Mouse (Mus musculus) thymus, postnatal 36 days (tissue): ENCODE results near the gene Pxk.

Source experiments
- DNase-seq, 2 experiments: peaks; one replicate each; pipeline ENCODE4 v3.0.0; 2022; ENCODE audit warnings: mixed read lengths in 2 of 2

Pxk gene

DNA sequence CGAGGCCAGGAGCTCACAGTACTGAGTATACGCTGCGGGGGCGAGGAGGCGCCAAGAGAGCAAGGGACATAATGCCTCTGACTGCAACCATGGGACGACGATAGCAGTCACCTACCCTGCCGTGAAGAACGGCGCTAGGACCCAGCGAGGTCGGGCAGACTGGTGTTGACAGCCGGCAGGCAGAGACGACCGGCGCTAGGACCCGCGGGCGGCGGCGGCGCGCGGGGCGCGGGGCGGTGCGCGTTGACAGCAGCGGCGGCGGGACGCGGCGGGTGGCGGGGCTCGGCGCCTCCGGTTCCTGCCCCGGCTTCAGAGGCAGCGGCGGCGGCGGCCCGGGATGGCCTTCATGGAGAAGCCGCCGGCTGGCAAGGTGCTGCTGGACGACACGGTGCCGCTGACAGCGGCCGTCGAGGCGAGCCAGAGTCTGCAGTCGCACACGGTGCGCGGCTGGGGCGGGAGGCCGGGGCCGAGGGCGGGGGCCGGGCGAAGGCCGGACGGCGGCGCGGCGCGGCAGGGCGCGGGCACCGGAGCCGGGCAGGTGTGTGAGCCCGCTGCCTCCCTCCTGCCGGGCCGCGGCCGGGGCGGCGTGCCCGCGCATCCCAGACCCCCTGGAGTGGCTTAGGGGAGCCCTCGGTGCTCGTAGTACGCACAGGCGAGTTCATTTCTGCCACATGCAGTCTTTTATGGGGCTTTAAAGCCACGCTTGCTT, at the start of gene Pxk:
Pxk (plus strand) TSS at position 234 of the 709 bp plus-strand sequence.
- DNase-seq, result peak; percentile 93 to 94

DNA sequence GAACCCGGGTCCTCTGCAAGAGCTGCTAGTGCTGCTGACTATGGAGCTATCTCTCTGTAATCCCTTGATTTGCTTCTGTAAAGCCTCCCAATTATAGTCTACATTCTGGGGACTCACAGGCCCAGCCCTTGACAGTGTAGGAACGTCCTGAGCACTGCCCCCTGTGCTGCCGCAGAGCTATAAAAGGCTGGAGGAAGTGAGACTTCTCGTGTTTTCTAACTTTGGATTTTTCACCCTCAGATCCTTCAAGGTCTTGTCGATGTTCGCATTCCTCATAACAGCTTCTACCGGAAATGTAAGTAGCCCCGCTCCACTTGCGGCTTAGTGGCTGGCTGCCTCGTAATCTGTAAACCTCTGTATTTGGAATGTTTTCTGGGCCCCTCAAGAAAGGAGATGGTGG, 48.7 kb upstream of the Pxk start:
- DNase-seq, result no peak

DNA sequence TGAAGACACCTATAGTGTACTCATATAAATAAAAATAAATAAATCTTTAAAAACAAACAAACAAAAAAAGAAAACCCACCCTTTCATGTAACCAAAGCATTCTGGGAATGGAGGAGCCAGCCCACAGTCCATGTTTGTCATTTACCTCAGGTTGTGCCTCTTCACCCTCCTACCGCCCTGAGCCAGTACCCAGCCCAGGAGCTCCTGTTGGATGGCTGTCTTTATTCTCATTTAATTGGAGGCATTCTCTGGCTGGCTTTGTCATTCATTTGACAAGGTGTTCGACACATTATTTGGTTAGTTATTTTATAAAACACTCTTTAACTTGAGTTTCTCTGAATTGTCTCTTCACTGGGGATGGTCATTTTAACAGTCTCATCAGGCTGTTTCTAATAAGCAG, 46.1 kb upstream of the Pxk start:
- DNase-seq, result no peak

DNA sequence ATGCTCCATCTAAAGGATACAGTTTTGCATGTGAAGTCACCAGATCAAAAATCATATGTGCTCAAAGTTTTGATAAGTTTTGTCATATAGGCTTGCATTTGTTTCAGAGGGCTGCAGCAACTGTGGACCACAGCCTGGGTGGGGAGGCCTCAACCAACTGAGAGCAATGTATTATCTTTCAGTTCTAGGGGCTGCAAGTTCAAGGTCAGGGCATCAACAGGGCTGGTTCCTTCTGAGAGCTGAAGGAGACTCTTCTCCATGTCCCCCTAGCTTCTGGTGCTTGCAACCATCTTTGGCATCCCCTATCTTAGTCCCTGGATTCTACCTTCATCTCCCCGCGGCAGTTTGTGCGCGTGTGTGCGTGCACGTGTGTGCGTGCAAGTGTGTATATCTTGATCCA, 45.4 kb upstream of the Pxk start:
- no peak for DNase-seq

DNA sequence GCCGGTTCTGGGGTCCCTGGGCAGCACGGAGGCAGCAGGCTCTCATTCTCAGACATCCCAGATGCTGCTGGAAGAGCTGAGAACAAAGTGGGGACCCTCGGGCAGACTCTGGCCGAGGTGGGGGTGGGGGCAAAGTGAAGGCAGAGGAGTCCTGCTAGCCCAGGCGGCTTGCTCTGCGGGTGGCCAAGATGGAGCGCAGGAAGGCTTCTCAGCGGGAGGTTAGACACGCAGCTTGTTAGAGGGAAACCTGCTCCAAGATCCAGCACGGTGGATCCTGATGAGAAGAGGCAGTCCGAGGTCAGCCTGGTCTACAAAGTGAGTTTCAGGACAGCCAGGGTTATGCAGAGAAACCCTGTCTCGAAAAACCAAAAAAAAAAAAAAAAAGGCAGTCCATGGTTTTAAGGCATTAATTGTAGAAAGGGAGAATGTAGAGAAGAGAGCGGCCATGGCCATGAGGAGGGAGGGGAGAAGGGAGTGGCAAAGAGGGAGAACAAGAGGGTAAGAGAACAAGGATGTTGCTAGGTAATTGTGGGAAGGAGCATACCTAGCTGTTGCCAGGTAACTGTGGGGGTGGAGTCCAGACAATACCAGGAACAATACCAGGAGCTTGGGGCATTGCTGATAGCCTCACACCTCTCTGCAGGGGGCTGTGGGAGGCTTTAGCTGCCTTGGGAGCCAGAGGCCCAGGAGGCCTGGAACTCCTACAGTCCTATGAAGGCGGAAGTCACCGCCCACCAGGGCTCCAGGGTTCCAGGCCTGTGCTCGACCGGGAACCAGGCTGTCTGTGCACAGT, 43.5 kb upstream of the Pxk start:
- no peak for DNase-seq

DNA sequence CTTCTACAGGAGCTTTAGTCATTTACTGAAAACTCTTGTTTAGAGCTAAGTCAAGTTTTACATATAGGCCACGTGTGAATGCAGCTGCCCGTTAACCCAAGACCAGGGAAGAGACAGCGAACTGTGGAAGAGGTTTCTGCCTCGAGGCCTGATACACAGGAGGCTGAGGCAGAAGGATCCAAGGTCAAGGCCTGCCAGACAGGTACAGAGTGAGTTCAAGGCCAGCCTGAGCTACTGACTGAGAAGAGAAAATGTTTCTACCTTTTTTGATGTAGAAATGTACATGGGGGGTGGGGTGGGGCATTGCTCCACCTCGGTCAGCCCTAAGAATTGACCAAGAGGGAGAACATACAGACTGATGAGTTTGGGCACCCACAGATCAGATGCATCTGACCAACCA, 41.9 kb upstream of the Pxk start:
- no peak for DNase-seq

DNA sequence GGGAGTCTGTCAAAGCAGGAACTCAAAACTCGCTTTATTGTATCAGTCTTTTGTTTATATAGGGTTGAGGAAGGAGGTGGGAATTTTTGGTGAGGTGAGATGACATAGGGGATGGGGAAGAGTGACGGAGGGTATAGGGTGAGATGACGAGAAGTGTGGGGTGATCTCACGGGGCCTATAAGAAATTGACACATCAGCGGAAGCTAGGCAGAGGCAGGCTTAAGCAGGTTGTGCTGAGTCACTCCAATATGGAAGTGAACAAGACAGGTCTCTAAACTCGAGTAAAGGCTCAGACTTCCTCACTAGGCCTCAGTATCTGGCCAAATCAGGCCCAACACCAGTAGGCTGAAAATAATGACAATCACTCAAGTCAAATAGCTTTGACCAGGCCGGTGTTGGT, 38.1 kb upstream of the Pxk start:
- no peak for DNase-seq

DNA sequence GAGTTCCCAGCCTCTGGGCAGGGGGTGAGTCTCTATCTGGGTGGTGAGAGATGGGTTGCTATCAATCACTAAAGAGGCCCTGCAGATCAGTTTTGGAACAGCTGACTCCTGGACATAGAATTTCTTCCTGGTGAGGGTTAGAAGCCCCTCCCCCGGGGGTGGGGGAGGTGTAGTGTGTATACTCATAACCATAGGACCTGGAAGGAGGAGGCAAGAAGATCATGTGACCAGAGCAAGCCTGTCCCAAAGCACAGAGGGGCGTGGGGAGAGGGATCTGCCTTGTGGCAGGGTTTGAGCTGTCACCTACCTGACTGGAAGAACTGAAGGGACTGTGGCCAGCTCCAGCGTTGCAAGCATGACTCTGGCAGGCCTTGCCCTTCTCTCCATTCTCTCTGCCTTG, 35.9 kb upstream of the Pxk start:
- DNase-seq, result no peak

DNA sequence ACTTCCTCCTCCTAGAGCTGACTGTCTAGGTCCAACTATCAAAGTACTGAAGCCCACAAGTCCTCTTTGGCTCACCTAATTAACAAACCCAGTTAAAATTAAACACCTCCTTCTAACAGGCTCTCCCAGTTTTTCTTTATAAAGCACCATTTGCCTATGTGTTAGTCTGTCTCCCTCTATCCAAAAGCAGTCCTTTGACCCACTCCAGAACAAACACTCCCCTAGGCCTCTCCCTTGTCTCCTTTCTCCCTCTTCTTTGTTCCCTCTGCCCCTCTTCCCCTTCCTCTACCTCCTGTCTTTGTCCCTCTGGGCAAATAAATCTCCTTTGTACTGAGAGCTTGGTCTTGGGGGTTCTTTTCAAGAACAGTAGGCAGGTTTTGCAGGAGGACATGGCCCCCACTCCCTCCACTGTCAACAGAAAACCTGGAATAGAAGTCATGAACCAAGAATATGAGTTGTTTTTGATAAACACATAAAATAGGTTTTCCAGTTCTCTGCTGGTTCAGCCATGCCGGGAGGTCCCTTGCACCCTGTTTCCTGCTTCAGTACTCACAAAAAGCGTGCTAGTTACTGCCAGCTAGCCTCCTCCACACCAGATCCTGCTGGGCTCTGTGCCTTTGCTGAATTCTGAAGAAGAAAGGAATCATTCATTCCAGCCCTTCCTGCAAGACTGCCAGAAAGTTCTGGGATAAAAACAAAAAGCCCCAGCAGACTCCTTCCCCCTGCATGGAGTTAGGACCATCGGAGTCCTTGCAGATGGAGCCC, 35.3 kb upstream of the Pxk start:
- DNase-seq, result no peak

DNA sequence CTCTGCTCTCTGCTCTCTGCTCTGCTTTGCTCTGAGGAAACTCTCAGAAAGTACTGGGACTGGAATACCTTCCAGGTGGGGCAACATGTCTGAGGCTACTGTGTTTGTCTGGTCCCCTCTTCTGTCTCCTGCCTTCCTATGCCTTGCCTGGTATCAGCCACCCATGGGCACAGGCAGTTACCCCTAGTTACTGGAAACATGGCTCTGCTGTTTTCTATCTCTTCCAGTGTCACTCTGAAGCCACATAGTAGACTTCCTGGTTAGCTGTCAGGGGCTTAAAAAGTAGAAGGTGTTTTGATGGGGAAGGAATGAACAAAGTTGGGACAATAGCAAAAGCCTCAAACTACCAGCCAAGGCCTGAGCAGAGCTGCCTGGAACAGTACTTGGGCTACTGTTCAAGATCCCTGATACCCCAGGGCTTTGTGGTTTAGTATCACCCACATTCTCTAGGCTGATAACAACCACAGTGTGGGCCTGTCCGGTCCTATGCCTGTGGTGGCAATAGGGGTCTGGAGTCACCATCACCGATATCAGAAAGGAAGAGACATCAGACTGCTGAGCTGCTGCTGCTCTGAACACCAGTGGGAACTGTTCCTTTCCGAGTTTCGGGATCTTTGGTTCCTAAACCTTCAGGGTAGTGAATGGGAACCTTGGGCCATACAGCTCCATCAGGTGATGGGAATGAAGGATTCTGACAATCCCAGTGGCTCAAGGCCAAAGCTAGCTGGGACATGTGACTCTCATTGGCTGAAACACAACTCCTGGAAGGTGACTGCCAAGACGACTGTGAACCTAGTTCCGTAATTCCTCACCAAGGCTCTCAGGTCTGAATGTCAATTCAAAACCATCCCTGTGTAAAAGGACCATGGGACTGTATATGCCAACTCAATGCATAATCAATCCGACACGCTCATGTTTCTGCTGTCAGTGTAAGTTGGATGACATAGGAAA, 33.9 kb upstream of the Pxk start:
- DNase-seq, result no peak

DNA sequence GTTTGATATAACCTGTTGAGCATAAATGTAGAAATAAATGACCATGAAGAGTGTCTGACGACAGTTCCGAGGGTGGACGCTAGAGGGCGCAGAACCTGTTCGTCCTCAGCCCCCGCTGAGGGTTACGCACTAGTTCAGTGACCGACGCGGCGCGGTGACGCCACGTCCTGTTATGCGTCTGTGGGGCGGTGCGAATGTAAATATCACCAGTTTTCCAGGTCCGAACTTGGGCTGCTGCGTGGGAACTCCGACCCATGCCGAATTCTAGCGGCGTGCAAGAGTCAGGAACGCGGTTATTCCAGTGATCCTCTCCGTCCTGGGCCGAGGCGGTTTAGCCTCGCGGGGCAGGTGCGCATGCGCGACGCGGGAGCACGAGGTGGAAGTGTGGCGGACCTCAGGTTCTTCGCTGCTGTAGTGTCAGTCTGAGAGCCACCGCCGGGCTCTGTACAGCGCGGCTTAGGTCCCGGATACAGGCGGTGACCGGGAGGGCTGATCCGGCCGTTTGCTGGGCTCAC, 17.8 kb upstream of the Pxk start, which contains the start of gene Rpp14:
Rpp14 (plus strand) TSS at position 203 of the 515 bp plus-strand sequence.
- DNase-seq, result peak; percentile 91 to 93

DNA sequence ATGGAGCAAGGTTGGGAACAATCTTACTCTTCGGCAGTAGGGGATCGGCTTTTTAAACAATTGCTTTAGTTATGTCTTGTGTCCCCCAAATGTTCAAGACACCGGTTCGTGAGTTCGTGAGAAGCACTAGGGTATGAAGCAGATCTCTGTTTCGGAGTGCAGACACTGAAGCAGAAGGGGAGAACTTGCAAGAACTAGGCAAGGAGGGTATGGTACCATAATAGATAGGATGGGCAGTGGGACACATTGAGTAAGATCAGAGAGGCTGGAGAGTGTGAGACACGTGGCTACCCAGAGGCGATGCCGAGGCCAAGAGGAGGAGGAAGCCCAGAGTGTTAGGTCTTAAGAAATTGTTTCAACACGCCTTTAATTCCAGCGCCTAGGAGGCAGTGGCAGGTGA, 17.3 kb upstream of the Pxk start:
- DNase-seq, result peak in 1 of 2 experiments; percentile 12

DNA sequence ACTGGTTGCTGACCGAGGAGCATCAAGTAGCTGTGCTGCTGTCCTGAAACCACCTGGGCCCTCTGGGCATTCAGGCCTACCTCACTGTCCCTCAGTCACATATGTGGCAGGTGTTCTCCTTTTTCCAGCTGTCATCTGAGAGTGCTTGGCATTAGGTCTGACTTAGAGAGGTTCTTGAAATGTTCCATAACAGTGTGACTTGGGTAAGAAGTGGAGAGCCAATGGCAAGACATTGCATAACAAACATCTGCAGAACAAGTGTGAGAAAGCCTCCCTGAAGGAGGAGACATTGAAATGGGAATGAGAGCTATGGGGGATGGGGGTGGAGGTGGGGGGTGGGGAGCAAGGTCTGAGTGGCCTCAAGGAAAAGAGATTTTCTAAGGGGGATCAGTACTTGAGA, 15.1 kb upstream of the Pxk start:
- no peak for DNase-seq

DNA sequence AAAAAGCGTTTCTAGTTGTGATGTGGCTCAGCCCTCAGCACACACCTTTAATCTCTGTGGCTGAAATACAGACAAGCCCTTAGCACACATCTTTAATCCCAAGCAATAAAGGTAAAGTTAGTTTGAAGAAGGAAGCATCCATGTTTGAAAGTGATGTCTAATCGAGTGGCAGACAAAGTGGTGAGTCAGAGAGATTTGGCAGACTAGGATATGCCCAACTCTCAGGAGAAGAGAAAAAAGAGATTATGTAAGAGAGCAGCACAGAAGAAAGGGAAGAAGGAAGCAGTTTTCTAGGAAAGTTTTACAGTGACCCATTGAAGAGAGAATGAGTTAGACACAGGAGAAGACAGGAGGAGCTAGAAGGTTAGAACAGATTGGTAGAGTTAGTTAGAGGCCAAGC, 9.0 kb upstream of the Pxk start:
- DNase-seq, result no peak

DNA sequence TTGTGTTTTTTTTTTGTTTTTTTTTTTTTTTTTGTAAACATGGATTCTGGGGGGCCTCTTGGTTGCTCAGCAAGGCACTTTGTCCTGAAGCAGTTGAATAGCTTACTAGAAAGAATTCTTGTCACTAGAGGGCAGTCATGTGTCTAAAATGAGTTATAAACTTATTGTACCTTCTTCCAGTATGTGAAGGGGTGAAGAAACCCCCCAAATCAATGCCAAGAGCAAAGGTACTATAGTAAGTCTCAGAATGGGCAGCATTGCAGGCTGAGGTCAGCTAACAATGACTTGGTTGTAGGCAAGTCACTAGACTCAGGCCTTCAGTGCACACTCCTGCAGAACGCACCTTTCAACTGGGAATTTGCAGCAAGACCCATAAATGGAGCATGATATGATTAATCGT, 5.4 kb upstream of the Pxk start:
- no peak for DNase-seq

DNA sequence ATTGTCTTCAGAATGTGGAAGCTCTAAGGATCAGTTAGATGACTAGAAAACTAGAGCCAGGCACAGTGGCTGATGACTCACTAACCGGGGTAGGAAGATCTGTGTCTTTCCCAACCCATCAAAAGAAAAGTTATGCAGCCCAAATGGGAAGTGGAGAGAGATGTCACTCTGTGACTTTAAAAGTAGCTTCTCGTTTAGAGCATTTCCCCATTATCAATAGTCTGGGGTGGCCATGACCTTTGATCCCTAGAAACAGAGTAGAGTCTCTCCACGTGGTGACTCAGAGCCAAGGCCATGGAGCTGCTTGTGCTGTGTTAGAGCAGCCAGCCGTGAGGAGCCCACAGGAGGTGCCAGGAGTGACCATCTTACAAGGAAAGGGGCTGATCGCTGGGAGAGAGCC, 4.6 kb upstream of the Pxk start:
- DNase-seq, result no peak

DNA sequence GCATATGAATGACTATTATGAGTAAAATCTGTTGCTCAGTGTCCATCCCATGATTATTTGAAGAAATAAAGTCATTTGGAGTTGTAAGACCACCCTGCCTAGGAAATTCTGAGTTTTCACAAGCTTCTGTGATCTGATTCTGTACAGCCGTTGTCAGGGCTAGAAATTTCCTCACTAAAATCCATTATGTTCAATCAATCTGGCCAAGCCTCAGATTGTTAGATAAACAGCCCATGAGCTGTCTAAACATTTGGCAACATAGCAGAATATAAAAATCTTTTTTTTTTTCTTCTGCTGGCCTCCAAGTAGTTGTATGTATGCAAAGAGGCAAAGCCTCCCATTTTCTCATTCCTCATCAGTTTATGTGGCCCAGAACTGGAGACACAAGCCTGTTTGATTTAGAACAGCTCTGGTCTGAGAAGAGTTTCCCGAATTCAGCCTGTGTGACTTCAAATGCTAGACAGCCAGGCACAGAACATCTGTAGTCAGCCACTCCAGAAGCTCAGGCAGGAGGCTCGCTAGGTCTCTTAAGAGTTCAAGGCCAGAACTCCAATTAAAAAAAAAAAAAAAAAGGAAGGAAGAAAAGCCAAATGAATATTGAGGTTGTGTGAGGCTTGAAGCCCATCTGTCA, 3.0 kb upstream of the Pxk start:
- no peak for DNase-seq

DNA sequence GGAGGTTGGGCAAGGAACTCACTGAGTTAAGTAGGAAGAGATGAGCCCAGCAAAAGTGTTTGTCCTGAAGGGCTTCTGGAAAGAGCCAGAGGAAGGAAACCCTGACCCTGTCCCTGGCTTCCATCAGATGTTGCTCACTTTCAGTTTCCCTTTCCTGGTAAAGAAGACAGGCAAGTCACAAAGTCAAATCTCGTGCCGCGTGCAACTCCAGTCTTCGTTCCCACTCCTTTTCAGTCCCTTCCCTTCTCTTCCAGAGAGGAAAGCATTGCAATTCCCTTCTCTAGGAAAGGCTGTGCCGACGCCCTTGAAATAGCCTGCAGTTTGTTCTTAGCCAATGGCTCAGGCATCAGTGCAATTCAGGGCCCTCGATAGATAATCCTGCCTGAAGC, 2.5 kb upstream of the Pxk start:
- no peak for DNase-seq

DNA sequence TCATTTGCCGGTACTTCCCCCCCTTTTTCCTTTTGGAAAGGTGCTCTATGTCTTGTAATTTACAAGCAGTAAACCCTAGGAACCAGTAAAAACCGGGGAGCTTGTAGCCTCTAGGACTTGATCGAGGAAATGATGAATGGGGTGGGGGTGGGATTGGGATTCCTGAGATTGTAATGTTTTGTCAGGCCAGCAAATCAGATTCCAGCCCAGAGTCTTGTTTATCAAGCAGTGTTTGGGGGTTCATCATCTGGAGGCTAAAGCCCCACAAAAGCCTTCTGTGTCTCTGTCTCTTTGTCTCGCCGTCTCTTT, 630 bp downstream of the Pxk start:
- DNase-seq, result no peak

DNA sequence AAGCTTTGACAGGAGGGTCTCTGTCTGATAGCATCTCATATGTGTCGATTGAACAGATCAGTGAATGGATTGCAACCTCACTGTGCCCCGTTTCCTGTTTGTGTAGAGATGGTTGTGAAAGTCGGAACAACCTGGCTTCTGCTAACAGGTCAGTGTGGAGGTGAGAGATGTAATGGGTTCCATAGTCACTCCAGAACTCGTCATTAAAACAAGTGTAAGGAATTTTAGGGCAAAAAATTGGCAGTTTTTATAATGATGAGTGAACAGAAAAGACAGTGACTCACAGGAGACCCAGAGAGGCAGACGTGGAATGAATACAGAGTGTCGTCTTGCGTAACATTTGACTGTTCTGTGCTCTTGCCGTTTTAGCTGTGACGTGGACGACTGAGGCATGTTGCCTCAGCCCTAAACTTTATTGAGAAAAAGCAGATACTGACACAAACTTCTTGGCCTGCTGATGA, 1.6 kb downstream of the Pxk start:
- no peak for DNase-seq

DNA sequence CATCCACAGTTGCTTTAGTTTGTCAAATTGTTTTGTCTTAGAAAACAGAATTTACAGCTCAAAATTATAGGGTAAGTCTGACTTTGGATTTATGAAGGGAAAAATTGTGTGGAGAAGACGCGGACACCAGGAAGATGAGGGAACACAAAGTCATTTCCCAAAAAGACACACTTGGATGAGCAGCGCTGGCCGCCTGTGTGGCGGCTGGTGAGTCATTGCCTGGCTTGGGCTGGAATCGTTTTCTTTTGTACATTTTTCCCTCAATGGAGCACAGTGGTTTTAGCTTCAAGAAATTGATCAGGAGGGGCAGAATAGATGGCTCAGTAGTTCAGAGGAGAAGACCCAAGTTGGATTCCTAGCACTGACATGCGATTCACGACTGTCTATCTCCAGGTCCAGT, 3.9 kb downstream of the Pxk start:
- DNase-seq, result no peak

DNA sequence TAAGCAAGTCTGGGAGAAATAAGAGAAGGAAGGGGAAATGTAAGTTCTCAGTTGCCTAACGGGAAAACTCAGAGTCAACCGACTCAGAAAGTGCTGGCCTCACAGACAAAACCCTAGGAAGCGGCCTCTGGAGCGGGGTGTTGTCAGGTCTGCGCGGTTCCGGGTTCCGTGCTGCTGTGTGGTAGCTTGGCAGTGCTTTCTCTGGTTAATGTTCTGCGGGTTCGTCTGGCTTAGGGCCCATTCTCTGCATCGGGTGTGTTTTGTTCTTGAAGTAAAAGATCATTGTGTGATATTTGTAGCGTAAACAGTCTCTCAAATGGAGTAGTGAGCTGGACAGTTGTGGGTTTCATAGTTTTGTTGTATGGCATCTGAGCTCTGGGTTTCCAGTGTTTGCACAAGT, 4.7 kb downstream of the Pxk start:
- DNase-seq, result no peak
